Mouse (Mus musculus): ENCODE measurements at regions not wholly inside any gene's neighbourhood (a gene's known extent, or its start where the extent isn't known, plus 50 kb on each side); places are given as distances from the start of the nearest gene placed in this dataset.

GRCm38 (mm10) chr17:47311272-47311671 is 57.4 kb upstream of the Mrps10 start:
- TF ChIP-seq GATA1 (IDR thresholded peaks at IDR 0.05; ENCODE audit: borderline replicate concordance, low read length): no peak
- no peak for TF ChIP-seq CTCF (IDR thresholded peaks at IDR 0.05; ENCODE audit: low read depth, low read length)
- no peak for TF ChIP-seq TAL1 (conservative IDR thresholded peaks at IDR 0.05; ENCODE audit: low read depth, low read length)
- TF ChIP-seq GATA2 (IDR thresholded peaks at IDR 0.05; ENCODE audit: borderline replicate concordance, low read depth, low read length): no peak
